Mouse (Mus musculus): Measurements from ENCODE around the gene Fpr1. TPM values are rescaled to one million over a fixed set of nuclear protein-coding genes. Genes with fewer than 3 reads are reported as not detected.
"Not testable (repeated sequence)": the region's sequence is repeated elsewhere in the genome, so short reads cannot be mapped to it uniquely, and the experiment has no call there.

The Fpr1 gene
- polyA plus RNA-seq, 1 experiment = not detected

GRCm38 (mm10) chr17:17857446-17857845, 26.3 kb downstream of the Fpr1 start:
- Histone ChIP-seq H3K4me3 (ENCODE audit: insufficient read depth, low read depth, low read length) (no peak overlapping the region), H3K4me1 (ENCODE audit: control insufficient read depth, insufficient read depth, low read length) (no peaks in the 10 kb centered on the region; the same call in 1 of the 2 replicates), H3K27ac (ENCODE audit: insufficient read depth, low read depth, low read length) (no peak overlapping the region)
- WGBS = 73% methylated on average over 1 of the region's 1 CpGs
- no peak for TF ChIP-seq CTCF (IDR thresholded peaks at IDR 0.05; ENCODE audit: insufficient read depth, low read depth, low read length)
- TF ChIP-seq POLR2A (IDR thresholded peaks at IDR 0.05; ENCODE audit: insufficient read depth, low read depth, low read length) = no peak

DNA sequence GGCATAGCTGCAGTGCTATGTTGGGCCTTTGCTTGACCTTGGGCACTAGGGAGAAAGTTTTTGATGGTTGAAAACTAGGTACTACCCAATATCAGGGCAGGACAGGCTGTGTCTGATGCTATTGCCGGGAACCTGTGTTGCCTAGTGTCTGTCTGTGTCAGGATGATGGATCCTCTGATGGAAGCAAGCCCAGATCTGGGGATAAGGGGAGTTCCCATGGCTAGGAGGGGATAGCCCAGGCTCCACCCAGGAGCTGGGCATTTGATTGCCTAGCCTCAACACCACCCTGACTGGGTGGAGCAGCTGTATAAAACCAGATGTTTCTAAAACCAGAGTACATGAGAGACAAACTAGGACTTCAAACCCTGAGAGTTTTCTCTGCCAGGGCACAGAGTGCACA, 27.1 kb downstream of the Fpr1 start:
- H3K27ac ChIP-seq (ENCODE audit: insufficient read depth, low read depth, low read length) = no peak overlapping the region
- WGBS = 94% methylated on average over 1 of the region's 1 CpGs

GRCm38 (mm10) chr17:17855064-17855838, 28.5 kb downstream of the Fpr1 start, which contains the start of gene Has1:
Gene Has1 (minus strand): TSS chr17:17855205.
- Histone ChIP-seq H3K4me1 (ENCODE audit: control insufficient read depth, insufficient read depth, low read length) (no peaks in the 10 kb centered on the region; the same call in 1 of the 2 replicates), H3K4me3 (ENCODE audit: insufficient read depth, low read depth, low read length) (no peak within 1 kb of the TSS), H3K27ac (ENCODE audit: insufficient read depth, low read depth, low read length) (no peak within 1 kb of the TSS)
- no peak for TF ChIP-seq CTCF (IDR thresholded peaks at IDR 0.05; ENCODE audit: insufficient read depth, low read depth, low read length)
- no peak for TF ChIP-seq POLR2A (IDR thresholded peaks at IDR 0.05; ENCODE audit: insufficient read depth, low read depth, low read length)
- WGBS = 56% methylated on average over 8 of the region's 8 CpGs

More for the DNA sequence above, 27.1 kb downstream of the Fpr1 start:
- Histone ChIP-seq H3K4me3 (ENCODE audit: insufficient read depth, low read depth, low read length) (no peak overlapping the region), H3K4me1 (ENCODE audit: control insufficient read depth, insufficient read depth, low read length) (no peaks in the 10 kb centered on the region; the same call in 1 of the 2 replicates)
- TF ChIP-seq CTCF (IDR thresholded peaks at IDR 0.05; ENCODE audit: insufficient read depth, low read depth, low read length) (no peak), POLR2A (IDR thresholded peaks at IDR 0.05; ENCODE audit: insufficient read depth, low read depth, low read length) (no peak)

GRCm38 (mm10) chr17:17849906-17850712, 33.6 kb downstream of the Fpr1 start:
- WGBS = 32% methylated on average over 55 of the region's 55 CpGs
- Histone ChIP-seq H3K4me1 (ENCODE audit: control insufficient read depth, insufficient read depth, low read length) (no peaks in the 10 kb centered on the region; the same call in 1 of the 2 replicates), H3K4me3 (ENCODE audit: insufficient read depth, low read depth, low read length) (peak overlapping the region; percentile 8; the same call in 1 of the 2 replicates), H3K27ac (ENCODE audit: insufficient read depth, low read depth, low read length) (no peak overlapping the region)
- no peak for TF ChIP-seq CTCF (IDR thresholded peaks at IDR 0.05; ENCODE audit: insufficient read depth, low read depth, low read length)
- no peak for TF ChIP-seq POLR2A (IDR thresholded peaks at IDR 0.05; ENCODE audit: insufficient read depth, low read depth, low read length)

- 91% methylated on average over 2 of the region's 2 CpGs for WGBS
- no peak overlapping the region for H3K4me3 ChIP-seq (ENCODE audit: insufficient read depth, low read depth, low read length)
- no peak overlapping the region for H3K27ac ChIP-seq (ENCODE audit: insufficient read depth, low read depth, low read length)
- H3K4me1 ChIP-seq (ENCODE audit: control insufficient read depth, insufficient read depth, low read length) = no peaks in the 10 kb centered on the region; the same call in 1 of the 2 replicates
- TF ChIP-seq CTCF (IDR thresholded peaks at IDR 0.05; ENCODE audit: insufficient read depth, low read depth, low read length) = no peak
- no peak for TF ChIP-seq POLR2A (IDR thresholded peaks at IDR 0.05; ENCODE audit: insufficient read depth, low read depth, low read length)
These were observed 34.8 kb downstream of the Fpr1 start for GRCm38 (mm10) chr17:17848988-17849387.

- WGBS = 68% methylated on average over 10 of the region's 10 CpGs
- TF ChIP-seq CTCF (IDR thresholded peaks at IDR 0.05; ENCODE audit: insufficient read depth, low read depth, low read length) (no peak), POLR2A (IDR thresholded peaks at IDR 0.05; ENCODE audit: insufficient read depth, low read depth, low read length) (no peak)
- Histone ChIP-seq H3K4me3 (ENCODE audit: insufficient read depth, low read depth, low read length) (no peak overlapping the region), H3K4me1 (ENCODE audit: control insufficient read depth, insufficient read depth, low read length) (no peaks in the 10 kb centered on the region; the same call in 1 of the 2 replicates), H3K27ac (ENCODE audit: insufficient read depth, low read depth, low read length) (no peak overlapping the region)
These were observed 38.3 kb downstream of the Fpr1 start for GRCm38 (mm10) chr17:17845187-17846027.

- 87% methylated on average over 3 of the region's 3 CpGs for WGBS
- H3K4me3 ChIP-seq (ENCODE audit: insufficient read depth, low read depth, low read length) = not testable (repeated sequence)
These were observed 39.1 kb downstream of the Fpr1 start for GRCm38 (mm10) chr17:17844606-17845005.

GRCm38 (mm10) chr17:17843534-17844261, 40.0 kb downstream of the Fpr1 start:
- Histone ChIP-seq H3K4me3 (ENCODE audit: insufficient read depth, low read depth, low read length) (no peak overlapping the region), H3K4me1 (ENCODE audit: control insufficient read depth, insufficient read depth, low read length) (no peaks in the 10 kb centered on the region), H3K27ac (ENCODE audit: insufficient read depth, low read depth, low read length) (no peak overlapping the region)
- no peak for TF ChIP-seq CTCF (IDR thresholded peaks at IDR 0.05; ENCODE audit: insufficient read depth, low read depth, low read length)
- no peak for TF ChIP-seq POLR2A (IDR thresholded peaks at IDR 0.05; ENCODE audit: insufficient read depth, low read depth, low read length)
- 74% methylated on average over 27 of the region's 27 CpGs for WGBS

More at GRCm38 (mm10) chr17:17844606-17845005, 39.1 kb downstream of the Fpr1 start:
- not testable (repeated sequence) for H3K4me1 ChIP-seq (ENCODE audit: control insufficient read depth, insufficient read depth, low read length); H3K27ac ChIP-seq (ENCODE audit: insufficient read depth, low read depth, low read length)
